Mouse (Mus musculus) hindbrain, postnatal 0 days (tissue): ENCODE results near the gene Clic4. TPM values are rescaled to one million over a fixed set of nuclear protein-coding genes. Genes with fewer than 3 reads are reported as not detected.

Experiments used
- ATAC-seq: fragments of 200-750 bp; cut with Nextera tagmentation; 2 replicates; pipeline ENCODE4 v1.8.0; 2017; ENCODE audit warnings: mild to moderate bottlenecking, moderate TSS enrichment, moderate library complexity
- DNase-seq: peaks from one replicate; pipeline ENCODE4 v3.0.0-alpha.2; 2015; ENCODE audit warnings: low spot score
- H3K27ac ChIP-seq: fragments of 300-500 bp; sonication (generic); 2 replicates; pipeline ENCODE4 v1.5.1; 2014; ENCODE audit warnings: mild to moderate bottlenecking
- H3K27me3 ChIP-seq: fragments of 300-500 bp; sonication (generic); 2 replicates; pipeline ENCODE4 v1.6.1; 2014; ENCODE audit warnings: low read length, mixed read lengths; ENCODE audit not compliant: insufficient read depth
- H3K36me3 ChIP-seq: fragments of 300-500 bp; sonication (generic); 2 replicates; pipeline ENCODE4 v1.6.1; 2014; ENCODE audit warnings: low read length, mixed read lengths; ENCODE audit not compliant: insufficient read depth
- H3K4me1 ChIP-seq: fragments of 300-500 bp; sonication (generic); 2 replicates; pipeline ENCODE4 v1.6.1; 2014; ENCODE audit warnings: antibody characterized with exemption, low read length, mixed read lengths; ENCODE audit not compliant: insufficient read depth
- H3K4me2 ChIP-seq: fragments of 300-500 bp; sonication (generic); 2 replicates; pipeline ENCODE4 v1.6.1; 2014; ENCODE audit warnings: low read depth, mild to moderate bottlenecking, low read length, moderate library complexity, mixed read lengths
- H3K4me3 ChIP-seq: fragments of 300-500 bp; sonication (generic); 2 replicates; pipeline ENCODE4 v1.5.1; 2014; ENCODE audit warnings: low read length
- H3K9ac ChIP-seq: fragments of 300-500 bp; sonication (generic); replicated peaks from 2 replicates; pipeline ENCODE4 v1.6.1; 2014; ENCODE audit warnings: mild to moderate bottlenecking, low read length, moderate library complexity, mixed read lengths
- H3K9me3 ChIP-seq: fragments of 300-500 bp; sonication (generic); 2 replicates; pipeline ENCODE4 v1.6.1; 2016; ENCODE audit warnings: low read length, mixed read lengths
- CTCF ChIP-seq: IDR thresholded peaks from 2 replicates; pipeline ENCODE4 v1.5.1; 2016; ENCODE audit warnings: antibody characterized with exemption, control low read depth, low read depth
- WGBS: fragments of 180-500 bp; shearing (Covaris S2); extraction: QIAGEN DNeasy Blood & Tissue Kit; methylation state at CpG from one replicate; pipeline ENCODE4 v1.1.7; 2014; 5-methylcytosine and 5-hydroxymethylcytosine counted together
- polyA plus RNA-seq: library from polyadenylated mRNA; unstranded; fragments of >200 nt; fragmentation: Nextera tagmentation; extraction: Ambion mirVana; gene quantifications from 2 replicates; pipeline ENCODE4 v1.2.1, GENCODE M21; 2015
- total RNA-seq: library from RNA; depleted of rRNA; stranded (reverse); fragments of >200 nt; gene quantifications from 2 replicates; pipeline ENCODE4 v1.2.3, GENCODE M21; 2014

Gene Clic4
- total and polyA plus RNA-seq, 2 experiments from 2014 or later = 57.1 to 70.1 TPM

- 88% methylated on average over 10 of the region's 10 CpGs for WGBS
- H3K4me1 ChIP-seq = peaks cover 10% of the 10 kb centered on the region; the same call in 1 of the 2 replicates
- no peak overlapping the region for H3K4me2 ChIP-seq
- ATAC-seq = no peak
- H3K9me3 ChIP-seq = no peaks in the 10 kb centered on the region
- no peak overlapping the region for H3K9ac ChIP-seq
- no peak overlapping the region for H3K27ac ChIP-seq
- no peaks in the 10 kb centered on the region for H3K36me3 ChIP-seq
- no peak for DNase-seq
- H3K27me3 ChIP-seq = no peaks in the 10 kb centered on the region
- H3K4me3 ChIP-seq = no peak overlapping the region
- no peak for TF ChIP-seq CTCF
Observed at GRCm38 (mm10) chr4:135302261-135302660, 29.6 kb upstream of the Clic4 start.

- peaks cover 10% of the 10 kb centered on the region; the same call in 1 of the 2 replicates for H3K4me1 ChIP-seq
- no peaks in the 10 kb centered on the region for H3K36me3 ChIP-seq
- 80% methylated on average over 3 of the region's 3 CpGs for WGBS
- H3K4me3 ChIP-seq = no peak overlapping the region
- H3K4me2 ChIP-seq = no peak overlapping the region
- no peak for DNase-seq
- H3K27me3 ChIP-seq = no peaks in the 10 kb centered on the region
- no peak overlapping the region for H3K27ac ChIP-seq
- TF ChIP-seq CTCF = no peak
- H3K9me3 ChIP-seq = no peaks in the 10 kb centered on the region
- H3K9ac ChIP-seq = no peak overlapping the region
- no peak for ATAC-seq
Observed at GRCm38 (mm10) chr4:135301166-135301565, 28.6 kb upstream of the Clic4 start.

- WGBS = 91% methylated on average over 26 of the region's 26 CpGs
- Histone ChIP-seq H3K4me2 (no peak overlapping the region), H3K27me3 (no peaks in the 10 kb centered on the region), H3K36me3 (no peaks in the 10 kb centered on the region), H3K4me3 (no peak overlapping the region), H3K4me1 (peaks cover 10% of the 10 kb centered on the region; the same call in 1 of the 2 replicates), H3K9me3 (no peaks in the 10 kb centered on the region), H3K27ac (no peak overlapping the region), H3K9ac (no peak overlapping the region)
- DNase-seq = no peak
- no peak for TF ChIP-seq CTCF
- ATAC-seq = no peak
Observed at GRCm38 (mm10) chr4:135300248-135301041, 27.8 kb upstream of the Clic4 start.

GRCm38 (mm10) chr4:135298680-135299079 lies 26.1 kb upstream of the Clic4 start:
- TF ChIP-seq CTCF = no peak
- WGBS = 88% methylated on average over 10 of the region's 10 CpGs

GRCm38 (mm10) chr4:135297931-135298546 lies 25.4 kb upstream of the Clic4 start:
- DNase-seq (peak; percentile 88), ATAC-seq (peak; percentile 95)
- Histone ChIP-seq H3K9ac (no peak overlapping the region), H3K27me3 (no peaks in the 10 kb centered on the region), H3K4me2 (peak overlapping the region; percentile 30; the same call in 1 of the 2 replicates), H3K36me3 (no peaks in the 10 kb centered on the region), H3K9me3 (no peaks in the 10 kb centered on the region), H3K27ac (peak overlapping the region; percentile 60; the same call in 1 of the 2 replicates), H3K4me3 (no peak overlapping the region), H3K4me1 (peaks cover 10% of the 10 kb centered on the region; the same call in 1 of the 2 replicates)
- 42% methylated on average over 15 of the region's 15 CpGs for WGBS
- TF ChIP-seq CTCF = no peak

More at GRCm38 (mm10) chr4:135298680-135299079, 26.1 kb upstream of the Clic4 start:
- Histone ChIP-seq H3K36me3 (no peaks in the 10 kb centered on the region), H3K9ac (no peak overlapping the region), H3K4me1 (peaks cover 10% of the 10 kb centered on the region; the same call in 1 of the 2 replicates), H3K27ac (peak overlapping the region; percentile 60; the same call in 1 of the 2 replicates), H3K4me2 (no peak overlapping the region), H3K4me3 (no peak overlapping the region), H3K27me3 (no peaks in the 10 kb centered on the region), H3K9me3 (no peaks in the 10 kb centered on the region)
- DNase-seq = no peak
- no peak for ATAC-seq

- Histone ChIP-seq H3K27me3 (no peaks in the 10 kb centered on the region), H3K4me1 (peaks cover 10% of the 10 kb centered on the region; the same call in 1 of the 2 replicates), H3K27ac (no peak overlapping the region), H3K9me3 (no peaks in the 10 kb centered on the region), H3K9ac (no peak overlapping the region), H3K36me3 (no peaks in the 10 kb centered on the region), H3K4me3 (no peak overlapping the region), H3K4me2 (no peak overlapping the region)
- no peak for TF ChIP-seq CTCF
- DNase-seq (no peak), ATAC-seq (no peak)
- WGBS = 85% methylated on average over 7 of the region's 7 CpGs
Observed at GRCm38 (mm10) chr4:135297146-135297545, 24.5 kb upstream of the Clic4 start.
